Mouse (Mus musculus) gastrocnemius, postnatal 36 days (tissue): ENCODE measurements around the gene Nr4a1. TPM values are rescaled to one million over a fixed set of nuclear protein-coding genes. Genes with fewer than 3 reads are reported as not detected.

Experiments used
- DNase-seq, 2 experiments: peaks; one replicate each; pipeline ENCODE4 v3.0.0; 2022
- intact Hi-C: fragments of 180-260 bp; cut with DNase I; formaldehyde crosslinking; loops from one replicate; pipeline ENCODE4 v1.15.1; 2025
- total RNA-seq, 2 experiments: library from RNA; stranded (reverse); gene quantifications; 2 replicates each; pipeline ENCODE4 v1.2.3; 2021

The Nr4a1 gene
- total RNA-seq, 2 experiments from 2014 or later: 152 to 202 TPM

DNA sequence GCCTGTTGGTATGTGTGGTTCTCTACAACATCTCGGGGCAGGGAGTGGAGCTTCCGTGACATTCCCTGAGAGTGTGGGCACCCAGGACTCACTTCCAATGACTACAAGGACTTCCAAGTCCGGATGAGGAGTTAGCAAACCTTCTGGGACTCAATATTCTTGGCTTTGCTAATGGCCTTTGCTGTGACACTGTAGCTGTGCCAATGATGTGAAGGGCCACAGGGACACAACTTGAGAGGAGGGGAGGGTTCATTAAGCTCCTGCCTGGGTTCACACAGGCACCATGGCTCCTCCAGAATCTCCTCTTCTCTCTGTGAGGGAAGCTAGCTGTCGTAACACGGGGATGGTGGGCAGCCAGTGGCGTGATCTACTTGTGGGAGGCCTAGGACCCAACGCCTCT lies 68.6 kb downstream of the Nr4a1 start:
- intact Hi-C loops: no loop called here
- no peak for DNase-seq

DNA sequence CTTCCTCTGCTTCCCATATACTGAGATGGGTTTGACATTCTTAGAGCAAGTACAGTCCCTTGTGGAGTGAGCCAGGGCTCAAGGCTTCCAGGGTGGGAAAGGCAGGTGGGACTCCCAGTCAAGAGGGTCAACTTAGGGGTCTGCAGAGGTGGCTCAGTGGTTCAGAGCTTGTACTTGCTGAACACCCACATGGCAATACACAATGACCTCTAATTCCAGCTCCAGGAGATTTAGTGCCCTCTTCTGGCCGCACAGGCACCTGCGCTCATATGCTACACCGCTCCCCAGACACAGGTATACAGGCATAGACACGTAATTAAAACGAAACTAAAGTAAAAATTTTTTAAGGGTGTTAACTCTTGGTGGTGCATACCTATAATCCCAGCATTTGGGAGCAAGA lies 69.4 kb downstream of the Nr4a1 start:
- no peak for DNase-seq
- intact Hi-C loops: no loop called here

Other genes with a start within 250 kb of the Nr4a1 start
- not detected for gene Gm47841, start 206.9 kb upstream of the Nr4a1 start, total RNA-seq
- gene Fignl2, start 175.7 kb upstream of the Nr4a1 start, total RNA-seq: under 1 TPM; 0.54 to 0.74 TPM
- not detected for gene Ankrd33, start 138.5 kb upstream of the Nr4a1 start, total RNA-seq
- gene Acvrl1, start 125.7 kb upstream of the Nr4a1 start, total RNA-seq: 1 to 10 TPM; 8.5 to 9.2 TPM
- gene Acvr1b, start 80.2 kb upstream of the Nr4a1 start, total RNA-seq: 10 to 100 TPM; 32.4 to 36.5 TPM
- gene Grasp, start 30.1 kb upstream of the Nr4a1 start, total RNA-seq: 1 to 10 TPM; 5.7 to 6.3 TPM
- gene Atg101, start 30.0 kb downstream of the Nr4a1 start, total RNA-seq: 10 to 100 TPM; 30.6 to 32.6 TPM
- gene 6030408B16Rik, start 38.9 kb downstream of the Nr4a1 start, total RNA-seq: under 1 TPM; 0.23 to 0.44 TPM
- 1 to 10 TPM; 1.9 to 2.5 TPM for gene Krt80, start 115.9 kb downstream of the Nr4a1 start, total RNA-seq
- gene Krt7, start 156.8 kb downstream of the Nr4a1 start, total RNA-seq: under 1 TPM in 1 of 2 experiments, not detected in 1; 0.15 TPM
- not detected for gene Krt87, start 184.5 kb downstream of the Nr4a1 start, total RNA-seq
- not detected for gene Krt88, start 193.5 kb downstream of the Nr4a1 start, total RNA-seq
- not detected for gene Krt81, start 209.5 kb downstream of the Nr4a1 start, total RNA-seq
- gene Krt86, start 219.2 kb downstream of the Nr4a1 start, total RNA-seq: not detected
- not detected for gene Krt83, start 237.2 kb downstream of the Nr4a1 start, total RNA-seq